Mouse (Mus musculus) stomach, embryonic 14.5 days (tissue): ENCODE results near the gene Eno4. TPM values are rescaled to one million over a fixed set of nuclear protein-coding genes. Genes with fewer than 3 reads are reported as not detected.
"Not testable (repeated sequence)": the region's sequence is repeated elsewhere in the genome, so short reads cannot be mapped to it uniquely, and the experiment has no call there.

ENCODE experiments used
- ATAC-seq: fragments of 200-750 bp; cut with Nextera tagmentation; 2 replicates; pipeline ENCODE4 v1.8.0; 2017; ENCODE audit warnings: low read depth, moderate TSS enrichment; ENCODE audit not compliant: insufficient number of reproducible peaks, insufficient read depth, low FRiP score
- H3K27ac ChIP-seq: fragments of 300-500 bp; sonication (generic); 2 replicates; pipeline ENCODE4 v1.5.1; 2014; ENCODE audit warnings: mild to moderate bottlenecking, low read length, moderate library complexity, mixed read lengths
- H3K27me3 ChIP-seq: fragments of 300-500 bp; sonication (generic); 2 replicates; pipeline ENCODE4 v1.6.1; 2014; ENCODE audit warnings: low read length, control low read depth, mixed read lengths; ENCODE audit not compliant: control insufficient read depth, insufficient read depth
- H3K36me3 ChIP-seq: fragments of 300-500 bp; sonication (generic); 2 replicates; pipeline ENCODE4 v1.6.1; 2014; ENCODE audit warnings: mild to moderate bottlenecking, control low read depth, low read length, moderate library complexity, mixed read lengths; ENCODE audit not compliant: control insufficient read depth, insufficient read depth
- H3K4me1 ChIP-seq: fragments of 300-500 bp; sonication (generic); 2 replicates; pipeline ENCODE4 v1.6.1; 2014; ENCODE audit warnings: low read length, control low read depth, mixed read lengths; ENCODE audit not compliant: control insufficient read depth, insufficient read depth
- H3K4me2 ChIP-seq: fragments of 300-500 bp; sonication (generic); replicated peaks from 2 replicates; pipeline ENCODE4 v1.6.1; 2014; ENCODE audit warnings: low read depth, low read length, control low read depth
- H3K4me3 ChIP-seq: fragments of 300-500 bp; sonication (generic); 2 replicates; pipeline ENCODE4 v1.5.1; 2014; ENCODE audit warnings: low read depth, low read length, control low read depth
- H3K9ac ChIP-seq: fragments of 300-500 bp; sonication (generic); replicated peaks from 2 replicates; pipeline ENCODE4 v1.6.1; 2014; ENCODE audit warnings: low read depth, mild to moderate bottlenecking, control low read depth, low read length, moderate library complexity, mixed read lengths
- H3K9me3 ChIP-seq: fragments of 300-500 bp; sonication (generic); 2 replicates; pipeline ENCODE4 v1.6.1; 2016; ENCODE audit warnings: low read depth, low read length, control low read depth; ENCODE audit not compliant: control insufficient read depth
- WGBS: fragments of 180-500 bp; shearing (Covaris S2); extraction: QIAGEN DNeasy Blood & Tissue Kit; methylation state at CpG from one replicate; pipeline ENCODE4 v1.1.7; 2014; 5-methylcytosine and 5-hydroxymethylcytosine counted together
- polyA plus RNA-seq: library from polyadenylated mRNA; unstranded; fragments of >200 nt; fragmentation: Nextera tagmentation; extraction: Ambion mirVana; gene quantifications from 2 replicates; pipeline ENCODE4 v1.2.1, GENCODE M21; 2014

Eno4 gene
- polyA plus RNA-seq = 0.32 and 0.38 TPM in 2 replicates

- WGBS = under 1% methylated on average over 65 of the region's 65 CpGs
- Histone ChIP-seq H3K27me3 (no peaks in the 10 kb centered on the region), H3K36me3 (no peaks in the 10 kb centered on the region), H3K4me1 (peaks cover 6% of the 10 kb centered on the region; the same call in 1 of the 2 replicates), H3K4me3 (peak within 1 kb of the TSS; percentile 63), H3K9ac (peak within 1 kb of the TSS; percentile 70), H3K9me3 (no peaks in the 10 kb centered on the region), H3K4me2 (peak within 1 kb of the TSS; percentile 93), H3K27ac (peak within 1 kb of the TSS; percentile 70)
- peak; percentile 96 for ATAC-seq
Observed at GRCm38 (mm10) chr19:58942841-58943828, at the start of gene Eno4, which contains the start of gene Hspa12a. TSS of gene Eno4 (plus strand) at chr19:58943425. TSS of gene Hspa12a (minus strand) at chr19:58943654.

GRCm38 (mm10) chr19:58896216-58896615 lies 47.0 kb upstream of the Eno4 start:
- Histone ChIP-seq H3K4me2 (no peak overlapping the region), H3K27ac (no peak overlapping the region), H3K27me3 (no peaks in the 10 kb centered on the region), H3K36me3 (no peaks in the 10 kb centered on the region), H3K4me1 (no peaks in the 10 kb centered on the region), H3K4me3 (no peak overlapping the region), H3K9me3 (no peaks in the 10 kb centered on the region), H3K9ac (no peak overlapping the region)
- WGBS = 66% methylated on average over 3 of the region's 3 CpGs
- no peak for ATAC-seq

- 90% methylated on average over 10 of the region's 10 CpGs for WGBS
- H3K4me3 ChIP-seq, H3K4me1 ChIP-seq, H3K27me3 ChIP-seq, H3K27ac ChIP-seq, ATAC-seq, H3K9me3 ChIP-seq, H3K4me2 ChIP-seq, H3K36me3 ChIP-seq, H3K9ac ChIP-seq: not testable (repeated sequence)
Observed at GRCm38 (mm10) chr19:58900471-58900870, 42.8 kb upstream of the Eno4 start.

GRCm38 (mm10) chr19:58903079-58903898 lies 39.9 kb upstream of the Eno4 start:
- no peaks in the 10 kb centered on the region for H3K36me3 ChIP-seq
- 59% methylated on average over 7 of the region's 7 CpGs for WGBS
- H3K4me2 ChIP-seq = peak overlapping the region; percentile 34; the same call in 1 of the 2 replicates
- no peak overlapping the region for H3K9ac ChIP-seq
- no peaks in the 10 kb centered on the region for H3K4me1 ChIP-seq
- ATAC-seq = no peak
- H3K27ac ChIP-seq = no peak overlapping the region
- no peaks in the 10 kb centered on the region for H3K27me3 ChIP-seq
- no peaks in the 10 kb centered on the region for H3K9me3 ChIP-seq
- H3K4me3 ChIP-seq = peak overlapping the region; percentile 4; the same call in 1 of the 2 replicates

GRCm38 (mm10) chr19:58903899-58904327 lies 39.3 kb upstream of the Eno4 start:
- Histone ChIP-seq H3K27ac (no peak overlapping the region), H3K9ac (no peak overlapping the region)
- under 1% methylated on average over 11 of the region's 11 CpGs for WGBS

GRCm38 (mm10) chr19:58906685-58907084 lies 36.5 kb upstream of the Eno4 start:
- Histone ChIP-seq H3K36me3 (no peaks in the 10 kb centered on the region), H3K4me1 (no peaks in the 10 kb centered on the region), H3K27me3 (no peaks in the 10 kb centered on the region), H3K4me2 (no peak overlapping the region), H3K27ac (no peak overlapping the region), H3K9me3 (no peaks in the 10 kb centered on the region), H3K4me3 (no peak overlapping the region), H3K9ac (no peak overlapping the region)
- WGBS = 47% methylated on average over 9 of the region's 9 CpGs
- ATAC-seq = no peak

More at GRCm38 (mm10) chr19:58903899-58904327, 39.3 kb upstream of the Eno4 start:
- peak overlapping the region; percentile 34 for H3K4me2 ChIP-seq
- H3K4me1 ChIP-seq = no peaks in the 10 kb centered on the region
- H3K27me3 ChIP-seq = no peaks in the 10 kb centered on the region
- H3K4me3 ChIP-seq = peak overlapping the region; percentile 4; the same call in 1 of the 2 replicates
- H3K9me3 ChIP-seq = no peaks in the 10 kb centered on the region
- ATAC-seq = peak; percentile 42; the same call in 1 of the 2 replicates
- H3K36me3 ChIP-seq = no peaks in the 10 kb centered on the region

GRCm38 (mm10) chr19:58908018-58908417 lies 35.2 kb upstream of the Eno4 start:
- Histone ChIP-seq H3K4me2 (no peak overlapping the region), H3K4me1 (no peaks in the 10 kb centered on the region), H3K27ac (no peak overlapping the region), H3K9me3 (no peaks in the 10 kb centered on the region), H3K4me3 (no peak overlapping the region), H3K36me3 (no peaks in the 10 kb centered on the region), H3K9ac (no peak overlapping the region), H3K27me3 (no peaks in the 10 kb centered on the region)
- WGBS = 69% methylated on average over 10 of the region's 10 CpGs
- ATAC-seq = no peak

GRCm38 (mm10) chr19:58910941-58911368 lies 32.3 kb upstream of the Eno4 start:
- ATAC-seq = peak; percentile 46; the same call in 1 of the 2 replicates
- WGBS = 3% methylated on average over 11 of the region's 11 CpGs
- Histone ChIP-seq H3K27me3 (no peaks in the 10 kb centered on the region), H3K36me3 (no peaks in the 10 kb centered on the region), H3K27ac (no peak overlapping the region), H3K9ac (no peak overlapping the region; the same call in 1 of the 2 replicates), H3K4me2 (peak overlapping the region; percentile 52), H3K4me3 (peak overlapping the region; percentile 43), H3K9me3 (no peaks in the 10 kb centered on the region), H3K4me1 (no peaks in the 10 kb centered on the region)
